Mouse (Mus musculus) liver, postnatal 0 days (tissue): Measurements from ENCODE around the gene Fkbp15.

Experiments
- CTCF ChIP-seq: sonication (generic); IDR thresholded peaks from 2 replicates; pipeline ENCODE4 v1.5.1; 2016; ENCODE audit warnings: antibody characterized with exemption, low read depth
- EP300 ChIP-seq: IDR thresholded peaks from 2 replicates; pipeline ENCODE4 v1.6.1; 2016; ENCODE audit warnings: antibody characterized with exemption, low read depth, mild to moderate bottlenecking

DNA sequence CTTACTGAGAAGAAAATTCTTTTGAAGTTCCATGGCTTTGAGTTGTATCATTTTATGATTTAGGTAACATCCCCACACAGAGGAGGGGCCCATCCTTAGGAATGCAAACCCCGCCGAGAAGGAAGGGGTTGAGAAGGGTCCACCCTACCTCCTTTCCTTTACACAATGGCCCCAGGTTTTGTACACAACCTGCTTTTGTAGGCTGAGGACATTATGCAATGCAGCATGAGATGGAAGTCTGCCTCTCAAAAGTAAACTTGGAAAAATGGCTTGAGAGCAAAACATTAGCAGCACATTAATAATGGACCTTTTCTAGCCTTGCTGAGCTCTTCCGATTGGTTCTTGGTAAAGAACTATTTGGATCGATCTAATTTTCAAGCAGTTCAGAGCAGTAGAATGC is 5.9 kb upstream of the Fkbp15 start:
- TF ChIP-seq EP300 (no peak), CTCF (no peak)
